Mouse (Mus musculus): ENCODE data around the gene Plppr3. TPM values are rescaled to one million over a fixed set of nuclear protein-coding genes. Genes with fewer than 3 reads are reported as not detected.

Plppr3 gene
- not detected in 2 replicates for polyA plus RNA-seq (2012)

DNA sequence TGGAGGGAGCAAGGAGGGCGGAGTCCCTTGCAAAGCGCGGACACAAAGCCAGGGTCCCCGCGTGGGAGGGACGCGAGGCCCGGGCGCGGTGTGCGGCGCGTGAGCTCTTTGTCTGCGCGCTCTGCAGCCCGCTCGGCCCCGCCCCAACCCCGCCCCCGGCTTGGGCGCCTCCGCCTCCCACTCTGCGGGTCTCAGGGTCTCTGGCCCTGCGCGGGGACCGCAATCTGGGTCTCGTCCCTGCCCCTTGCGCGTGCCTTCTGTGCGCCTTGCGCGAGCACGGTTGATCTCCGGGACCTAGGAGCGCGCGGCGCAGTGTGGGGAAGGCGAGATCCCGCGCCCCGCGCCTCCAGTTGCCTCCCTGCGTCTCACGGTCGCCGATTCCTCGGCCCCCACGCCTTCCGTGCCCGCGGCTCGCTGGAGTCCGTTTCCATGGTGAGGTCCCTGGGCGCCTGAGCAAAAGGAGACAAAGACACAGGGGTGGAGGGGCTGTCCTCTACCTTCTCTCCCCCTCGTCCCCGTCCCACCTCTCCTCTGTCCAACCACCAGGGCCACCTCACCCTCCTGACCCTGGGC is at the start of gene Plppr3, which contains the start of gene Prtn3:
TSS of gene Plppr3 (minus strand) at position 345 of the 573 bp plus-strand sequence.
TSS of gene Prtn3 (plus strand) at position 187 of the 573 bp plus-strand sequence.
- TF ChIP-seq GATA1 (IDR thresholded peaks at IDR 0.05; ENCODE audit: low read length), result no peak

DNA sequence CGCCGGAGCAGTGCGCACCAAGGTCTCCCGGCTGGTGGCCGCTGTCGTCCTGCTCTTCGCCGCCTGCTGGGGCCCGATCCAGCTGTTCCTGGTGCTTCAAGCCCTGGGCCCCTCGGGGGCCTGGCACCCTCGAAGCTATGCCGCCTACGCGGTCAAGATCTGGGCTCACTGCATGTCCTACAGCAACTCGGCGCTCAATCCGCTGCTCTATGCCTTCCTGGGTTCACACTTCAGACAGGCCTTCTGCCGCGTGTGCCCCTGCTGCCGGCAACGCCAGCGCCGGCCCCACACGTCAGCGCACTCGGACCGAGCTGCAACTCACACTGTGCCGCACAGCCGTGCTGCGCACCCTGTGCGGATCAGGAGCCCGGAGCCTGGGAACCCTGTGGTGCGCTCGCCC is 47.1 kb upstream of the Plppr3 start:
- TF ChIP-seq GATA1 (IDR thresholded peaks at IDR 0.05; ENCODE audit: low read length), result no peak

DNA sequence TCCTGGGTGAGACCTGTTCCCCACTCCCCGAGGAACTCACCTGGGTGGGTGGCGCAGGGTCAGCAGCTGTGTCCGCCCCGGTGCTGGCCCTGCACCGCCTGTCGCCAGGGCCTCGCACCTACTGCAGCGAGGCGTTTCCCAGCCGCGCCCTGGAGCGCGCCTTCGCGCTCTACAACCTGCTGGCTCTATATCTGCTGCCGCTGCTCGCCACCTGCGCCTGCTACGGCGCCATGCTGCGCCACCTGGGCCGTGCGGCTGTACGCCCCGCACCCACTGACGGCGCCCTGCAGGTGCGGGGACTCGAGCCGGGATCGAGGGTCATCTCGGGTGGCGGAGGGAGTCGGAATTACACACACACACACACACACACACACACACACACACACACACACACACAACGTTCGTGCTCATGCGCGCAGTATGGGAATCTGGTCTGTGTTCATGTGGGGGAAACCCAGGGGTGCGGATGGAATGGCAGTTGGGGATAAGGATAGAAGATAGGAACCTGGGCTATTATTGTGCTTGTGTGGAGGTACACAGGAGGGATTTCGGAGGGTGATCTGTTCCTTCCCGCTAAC is 46.6 kb upstream of the Plppr3 start, which contains the start of gene R3hdm4:
TSS of gene R3hdm4 (minus strand) at position 251 of the 578 bp plus-strand sequence.
- TF ChIP-seq GATA1 (IDR thresholded peaks at IDR 0.05; ENCODE audit: low read length), result no peak

DNA sequence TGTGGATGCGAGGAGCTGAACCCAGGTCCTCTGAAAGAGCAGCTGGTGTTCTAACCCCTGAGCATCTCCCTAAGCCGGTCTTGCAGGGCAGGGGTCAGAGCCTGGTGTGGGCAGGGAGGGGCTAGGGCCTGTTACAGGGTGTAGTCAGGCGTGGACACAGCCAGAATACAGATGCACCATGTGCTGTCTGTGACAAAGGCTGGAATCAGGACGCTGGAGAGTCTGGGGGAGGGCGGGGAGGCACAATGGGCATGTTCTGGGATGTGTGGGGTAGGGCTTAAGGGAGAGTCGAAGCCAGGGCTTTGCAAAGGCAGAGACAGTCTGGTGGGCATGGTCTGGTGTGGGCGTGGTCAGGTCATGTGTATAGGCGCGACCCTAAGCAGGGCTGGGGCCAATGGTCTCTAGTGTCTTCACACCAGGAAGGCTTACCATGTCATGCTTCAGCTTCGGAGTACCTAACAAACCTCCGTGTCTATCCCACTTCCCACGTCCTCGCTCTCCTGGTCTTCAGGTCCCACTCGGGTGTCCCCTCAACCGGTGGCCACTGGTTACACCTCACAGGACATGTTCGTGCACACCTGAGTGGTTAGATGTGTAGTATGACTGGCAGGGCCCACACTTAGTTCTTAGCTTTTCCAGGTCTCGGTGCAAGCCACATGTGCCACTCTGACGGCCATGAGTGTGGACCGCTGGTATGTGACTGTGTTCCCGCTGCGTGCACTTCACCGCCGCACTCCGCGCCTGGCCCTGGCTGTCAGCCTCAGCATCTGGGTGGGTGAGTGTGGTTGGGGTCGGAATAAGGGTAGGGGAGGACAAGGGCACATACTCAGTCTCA is 45.8 kb upstream of the Plppr3 start:
- no peak for TF ChIP-seq GATA1 (IDR thresholded peaks at IDR 0.05; ENCODE audit: low read length)

DNA sequence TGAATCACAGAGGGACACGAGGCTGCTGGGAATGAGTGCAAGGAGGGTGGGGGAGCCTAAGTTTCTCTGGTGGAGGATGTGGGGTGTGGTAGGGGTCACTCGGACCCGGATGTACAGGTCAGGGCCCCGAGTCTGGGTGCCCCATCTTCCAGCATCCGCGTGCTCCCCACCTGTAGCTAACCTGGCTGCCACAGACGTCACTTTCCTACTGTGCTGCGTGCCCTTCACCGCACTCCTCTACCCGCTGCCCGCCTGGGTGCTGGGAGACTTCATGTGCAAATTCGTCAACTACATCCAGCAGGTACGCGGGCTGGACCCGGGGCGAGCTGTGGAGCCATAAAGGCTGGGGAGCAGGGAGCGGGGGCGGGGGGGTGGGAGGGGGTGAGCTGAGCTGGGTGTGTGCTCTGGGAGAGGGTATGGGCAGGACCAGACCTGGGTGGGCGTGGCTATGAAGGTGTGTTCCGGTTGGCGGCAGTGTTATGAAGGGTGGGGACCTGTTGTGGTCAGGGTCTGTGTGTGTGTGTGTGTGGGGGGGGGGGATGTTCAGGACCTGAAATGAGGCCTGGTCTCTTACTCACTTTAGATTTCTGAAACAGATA is 44.9 kb upstream of the Plppr3 start:
- no peak for TF ChIP-seq GATA1 (IDR thresholded peaks at IDR 0.05; ENCODE audit: low read length)

DNA sequence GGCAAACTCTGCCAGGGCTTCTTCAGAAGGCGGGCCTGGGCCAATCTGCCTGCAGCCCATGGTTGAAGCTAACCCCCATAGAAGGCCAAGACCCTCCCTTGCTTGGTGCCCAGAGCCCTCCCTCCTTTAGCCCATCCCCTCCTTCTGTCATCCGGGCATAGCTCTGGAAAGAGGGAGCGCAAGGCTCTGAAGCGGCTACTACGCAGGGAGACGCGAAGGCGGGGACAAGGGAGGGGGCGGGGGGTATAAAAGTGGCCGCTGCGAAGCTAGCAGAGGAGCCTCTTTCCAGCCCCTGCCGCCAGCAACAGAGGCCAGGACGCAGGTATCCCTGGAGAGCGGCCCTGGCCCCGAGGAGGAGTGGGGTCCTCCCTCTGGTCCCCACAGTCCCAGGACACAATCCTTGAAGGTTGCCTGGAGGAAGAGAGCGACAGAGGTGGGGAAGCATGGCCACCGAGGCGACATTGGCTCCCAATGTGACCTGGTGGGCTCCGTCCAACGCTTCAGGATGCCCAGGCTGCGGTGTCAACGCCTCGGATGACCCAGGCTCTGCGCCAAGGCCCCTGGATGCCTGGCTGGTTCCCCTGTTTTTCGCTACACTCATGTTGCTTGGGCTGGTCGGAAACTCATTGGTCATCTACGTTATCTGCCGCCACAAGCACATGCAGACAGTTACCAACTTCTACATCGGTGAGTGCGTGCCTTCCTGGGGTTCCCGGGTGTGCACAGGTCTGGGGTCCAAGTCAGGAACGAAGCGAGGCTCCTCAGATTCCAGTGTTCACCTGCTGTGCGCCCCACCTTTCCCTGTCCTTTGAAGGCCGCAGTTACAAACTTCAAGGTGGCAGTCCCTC is 44.0 kb upstream of the Plppr3 start:
- TF ChIP-seq GATA1 (IDR thresholded peaks at IDR 0.05; ENCODE audit: low read length), result no peak

DNA sequence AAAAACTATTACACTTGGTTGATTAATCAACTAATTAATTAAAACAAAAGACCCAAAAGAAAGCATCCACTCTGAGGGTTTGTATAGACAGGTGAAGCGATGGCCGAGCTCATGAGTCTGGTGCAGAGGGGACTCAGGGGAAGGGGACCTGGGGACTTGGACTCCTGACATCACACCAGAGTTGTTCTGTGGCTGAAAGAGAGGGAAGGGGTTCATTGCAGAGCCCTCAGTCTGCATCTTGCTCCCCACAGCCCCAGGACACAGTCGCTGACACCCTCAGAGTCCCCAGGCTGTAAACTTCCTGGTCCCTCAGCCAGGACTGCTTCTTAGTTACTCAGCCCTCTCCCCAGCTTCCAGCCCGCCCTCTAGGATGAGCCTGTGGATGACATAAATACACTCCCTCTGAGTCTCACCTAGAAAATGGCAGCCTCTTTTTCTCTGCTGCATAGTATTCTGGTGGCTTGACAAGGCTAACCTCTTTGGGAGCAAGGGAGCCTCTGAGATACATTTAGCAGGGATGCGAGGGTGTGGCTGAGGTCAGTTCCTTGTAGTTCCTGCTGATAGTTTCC is 43.2 kb upstream of the Plppr3 start:
- no peak for TF ChIP-seq GATA1 (IDR thresholded peaks at IDR 0.05; ENCODE audit: low read length)

DNA sequence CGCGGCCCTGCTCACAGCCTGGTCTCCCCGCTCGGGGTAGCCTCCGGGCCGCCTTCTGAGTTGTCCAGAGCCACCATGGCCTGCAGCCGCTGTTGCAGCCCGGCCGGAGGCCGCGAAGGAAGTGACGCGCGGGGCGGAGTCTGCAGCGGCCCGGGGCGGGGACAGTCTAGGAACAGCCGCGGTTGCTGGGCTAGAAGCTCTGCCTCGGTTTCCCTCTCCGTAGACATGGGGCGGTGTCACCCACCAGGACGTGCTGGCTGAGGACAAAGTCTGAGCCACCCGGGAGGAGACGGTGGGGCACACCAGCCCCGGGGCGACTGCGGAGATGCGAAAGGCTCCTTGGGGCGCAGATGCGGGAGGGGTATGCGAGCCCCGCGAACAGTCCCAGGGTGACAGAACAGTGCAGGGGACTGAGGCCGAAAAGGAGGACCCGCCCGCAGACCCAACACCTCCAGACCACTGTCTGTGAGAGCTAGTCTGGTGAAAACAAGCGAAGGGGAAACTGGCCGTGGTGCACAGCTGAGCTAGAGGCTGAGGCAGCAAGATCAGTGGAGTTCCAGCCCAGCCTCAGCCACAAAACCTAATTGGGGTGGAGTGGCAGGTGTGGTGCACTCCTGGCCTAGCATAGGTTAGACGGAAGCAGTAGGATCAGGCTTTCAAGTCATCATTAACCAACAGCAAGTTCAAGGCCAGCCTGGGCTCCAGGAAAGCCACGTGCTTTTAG is 42.5 kb upstream of the Plppr3 start, which contains the start of gene Kiss1r:
TSS of gene Kiss1r (plus strand) at position 164 of the 724 bp plus-strand sequence.
- TF ChIP-seq GATA1 (IDR thresholded peaks at IDR 0.05; ENCODE audit: low read length), result no peak

DNA sequence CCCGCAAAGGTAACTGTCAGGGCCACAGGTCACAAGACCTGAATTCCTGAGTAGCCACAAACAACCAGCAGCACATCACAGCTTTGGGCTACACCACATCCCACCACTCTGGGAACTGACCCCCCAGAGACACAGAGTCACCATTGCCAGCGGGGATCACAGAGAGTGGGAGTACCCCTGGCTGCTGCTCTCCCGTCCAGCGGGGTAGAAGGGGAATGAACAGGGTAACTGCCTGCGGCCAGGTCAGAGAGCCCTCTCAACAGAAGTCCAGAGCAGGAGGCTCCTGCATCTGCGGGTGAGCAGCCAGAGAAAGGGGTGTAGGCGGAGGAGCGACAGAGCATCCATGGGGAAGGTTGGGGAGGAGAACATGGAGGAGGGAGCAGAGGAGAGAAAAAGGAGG is 41.6 kb upstream of the Plppr3 start:
- no peak for TF ChIP-seq GATA1 (IDR thresholded peaks at IDR 0.05; ENCODE audit: low read length)

DNA sequence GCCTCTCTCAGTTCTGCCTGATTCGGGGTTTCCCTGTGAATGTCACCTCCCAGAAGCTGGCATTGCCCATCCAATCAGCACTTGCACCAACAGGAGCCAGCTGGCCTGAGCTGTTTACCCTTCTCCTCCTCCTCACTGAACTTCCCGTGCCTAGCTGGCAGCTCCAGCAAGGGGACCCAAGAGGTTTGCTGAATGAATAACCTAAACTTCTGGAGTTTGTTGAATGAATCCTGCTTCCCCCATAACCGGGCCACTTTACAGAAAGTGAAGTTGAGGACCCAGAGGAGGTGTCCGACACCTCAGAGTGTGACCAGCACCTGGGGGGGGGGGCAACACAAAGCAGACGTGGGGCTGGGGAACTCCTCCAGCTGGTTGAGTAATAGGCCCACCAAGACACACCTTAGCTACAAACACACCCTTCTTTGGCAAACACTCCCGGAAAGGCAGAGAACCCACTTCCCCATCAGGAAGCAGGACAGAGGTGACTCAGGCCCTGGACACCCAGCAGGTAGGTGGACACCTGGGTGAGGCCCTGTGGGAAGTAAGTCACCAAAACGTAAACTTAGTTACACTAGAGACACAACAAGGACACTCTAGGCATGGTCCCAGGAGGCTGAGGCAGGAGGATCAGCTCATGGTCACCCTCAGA is 40.6 kb upstream of the Plppr3 start:
- TF ChIP-seq GATA1 (IDR thresholded peaks at IDR 0.05; ENCODE audit: low read length), result no peak

DNA sequence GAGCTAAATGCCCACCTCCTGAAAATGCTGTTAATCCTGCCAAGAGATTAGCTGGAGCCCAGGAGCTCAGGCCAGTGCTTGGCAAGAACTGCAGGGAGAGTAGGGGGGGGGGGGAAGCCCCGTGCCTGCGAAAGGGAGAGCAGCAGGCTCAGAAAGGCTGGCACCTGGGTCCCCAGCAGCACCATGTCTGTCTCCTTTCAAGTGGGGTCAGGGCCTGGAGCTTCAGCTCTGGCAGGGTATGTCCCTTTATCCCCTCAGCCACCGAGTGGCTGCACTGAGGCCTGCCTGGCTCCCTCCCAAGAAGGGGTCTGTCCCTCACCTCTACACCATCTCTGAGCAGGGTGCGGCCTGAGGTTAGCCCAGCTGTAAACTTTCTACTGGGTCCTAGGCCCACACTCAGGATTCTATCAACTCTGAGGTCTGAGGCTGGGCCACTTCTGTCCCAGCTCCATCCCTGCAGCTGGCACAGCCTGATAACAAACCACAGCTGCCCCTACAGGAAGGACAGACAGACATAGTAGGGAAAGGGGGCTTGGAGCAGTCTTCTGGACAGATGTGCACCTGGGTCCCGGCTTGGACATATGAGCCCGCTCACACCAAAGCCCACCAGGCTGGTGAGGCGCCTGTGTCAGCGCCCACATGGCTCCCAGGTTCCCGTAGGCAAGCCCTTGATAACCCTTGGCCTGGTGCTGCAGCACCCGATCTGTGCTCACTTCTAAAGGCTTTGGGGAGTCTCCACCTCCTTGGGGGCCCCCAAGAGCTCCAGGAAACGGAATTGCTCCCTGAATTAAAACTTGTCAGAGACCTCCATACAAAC is 39.9 kb upstream of the Plppr3 start:
- TF ChIP-seq GATA1 (IDR thresholded peaks at IDR 0.05; ENCODE audit: low read length), result no peak

DNA sequence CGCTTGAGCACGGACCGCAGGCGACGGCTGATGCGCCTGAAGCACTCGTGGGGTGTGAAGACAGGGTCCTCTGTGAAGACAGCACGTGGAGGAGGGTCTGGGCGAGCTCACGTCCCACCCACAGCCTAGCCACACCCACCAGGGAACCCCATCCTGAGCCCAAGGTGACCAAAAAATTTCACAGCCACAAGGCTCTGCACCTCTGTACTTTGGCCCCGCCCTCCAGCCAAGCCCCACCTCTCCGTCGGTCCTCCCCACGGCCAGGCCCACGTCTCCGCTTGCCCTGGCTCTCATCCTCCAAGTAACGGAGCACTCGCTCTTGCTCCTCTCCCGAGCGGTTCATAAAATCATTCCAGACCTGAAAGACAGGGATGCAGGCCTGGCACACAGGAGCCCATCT is 38.0 kb upstream of the Plppr3 start:
- TF ChIP-seq GATA1 (IDR thresholded peaks at IDR 0.05; ENCODE audit: low read length), result no peak

DNA sequence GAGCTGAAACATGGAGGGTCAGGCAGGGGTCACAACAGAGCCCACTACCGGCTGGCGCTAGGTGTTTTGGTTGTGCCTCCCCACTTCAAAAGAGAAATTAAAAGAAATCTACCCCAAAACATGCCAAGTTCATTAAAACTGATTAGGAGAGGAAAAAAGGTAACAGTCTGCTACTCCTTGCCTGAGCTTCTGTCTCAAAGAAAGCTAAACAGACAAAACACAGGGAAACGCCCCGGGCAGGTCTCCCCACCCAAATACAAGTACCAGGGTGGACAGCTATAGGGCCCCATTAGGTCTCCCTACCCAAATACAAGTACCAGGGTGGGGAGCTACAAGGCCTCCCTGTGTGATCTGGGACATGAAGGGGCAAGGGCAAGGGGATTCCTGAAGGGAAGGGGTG is 36.1 kb upstream of the Plppr3 start, which contains the start of gene Gm26602:
TSS of gene Gm26602 (plus strand) at position 301 of the 400 bp plus-strand sequence.
- TF ChIP-seq GATA1 (IDR thresholded peaks at IDR 0.05; ENCODE audit: low read length), result no peak

Data from G1E-ER4 (cell line).